Mouse (Mus musculus): ENCODE measurements around the gene Ankrd13b. TPM values are rescaled to one million over a fixed set of nuclear protein-coding genes. Genes with fewer than 3 reads are reported as not detected.

Gene Ankrd13b
- polyA plus RNA-seq, 1 experiment from 2014 or later = 30.0 TPM

GRCm38 (mm10) chr11:77516553-77517425 lies 27.3 kb upstream of the Ankrd13b start:
- ChIA-PET CTCF (interaction anchor here (1.3 kb wide), 2 partner anchors 11 to 23 kb away, joined by 3 read pairs; no protein-coding TSS in a partner anchor), POLR2A (no interaction called here)
- no peak for ATAC-seq
- no peak for DNase-seq (ENCODE audit: low read depth, low spot score)
- TF ChIP-seq CTCF (IDR thresholded peaks at IDR 0.05) = no peak
- H3K27me3 ChIP-seq = peaks cover 4% of the 10 kb centered on the region
- in situ Hi-C loops (cut with MboI; ENCODE audit: low pct_unique_long_range_greater_than_20kb) = loop anchor here (25.0 kb wide), 1 partner anchor 296 kb away; no protein-coding TSS in a partner anchor

DNA sequence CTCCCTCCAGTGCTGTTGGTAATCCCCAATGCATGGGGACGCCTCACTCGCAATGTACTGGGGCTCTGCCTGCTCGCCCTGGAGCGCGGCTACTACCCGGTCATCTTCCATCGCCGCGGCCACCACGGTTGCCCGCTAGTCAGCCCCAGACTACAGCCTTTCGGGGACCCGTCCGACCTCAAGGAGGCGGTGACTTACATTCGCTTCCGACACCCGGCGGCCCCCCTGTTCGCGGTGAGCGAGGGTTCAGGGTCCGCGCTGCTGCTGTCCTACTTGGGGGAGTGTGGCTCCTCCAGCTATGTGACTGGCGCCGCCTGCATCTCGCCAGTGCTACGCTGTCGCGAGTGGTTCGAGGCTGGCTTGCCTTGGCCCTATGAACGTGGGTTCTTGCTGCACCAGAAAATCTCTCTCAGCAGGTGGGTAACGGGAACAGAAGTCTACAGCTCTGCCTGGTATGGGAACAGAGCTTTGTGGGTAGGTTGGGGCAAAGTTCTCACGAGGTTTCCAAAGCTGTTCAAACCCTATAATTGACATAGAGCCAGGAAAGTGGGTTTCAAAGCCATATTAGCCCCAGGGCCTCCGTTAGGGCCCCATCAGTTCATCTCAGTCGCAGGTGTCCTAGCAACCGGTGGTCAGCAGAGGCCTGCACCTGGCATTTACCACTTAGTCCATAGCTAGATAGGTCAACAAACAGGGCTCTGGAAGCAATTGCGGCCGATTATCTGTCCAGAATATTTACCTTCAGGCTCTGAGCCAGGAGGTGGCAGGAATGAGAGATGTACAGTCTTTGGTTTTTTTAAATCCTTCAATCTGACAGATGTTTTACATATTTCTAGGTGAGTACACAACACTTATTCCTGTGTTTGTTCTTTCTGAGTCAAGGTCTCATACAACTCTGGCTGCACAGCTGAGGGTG lies 26.4 kb upstream of the Ankrd13b start, which contains the start of gene Trp53i13:
Gene Trp53i13, minus strand, starts transcription at position 344 of the 916 bp plus-strand sequence.
- CTCF ChIA-PET = no interaction called here
- ATAC-seq = no peak
- peaks cover 4% of the 10 kb centered on the region for H3K27me3 ChIP-seq
- TF ChIP-seq CTCF (IDR thresholded peaks at IDR 0.05) = no peak
- no peak for DNase-seq (ENCODE audit: low read depth, low spot score)
- POLR2A ChIA-PET = no interaction called here
- in situ Hi-C loops (cut with MboI; ENCODE audit: low pct_unique_long_range_greater_than_20kb) = loop anchor here (25.0 kb wide), 1 partner anchor 296 kb away; no protein-coding TSS in a partner anchor

- ChIA-PET CTCF (no interaction called here), POLR2A (no interaction called here)
- in situ Hi-C loops (cut with MboI; ENCODE audit: low pct_unique_long_range_greater_than_20kb) = loop anchor here (5.0 to 25.0 kb wide), 2 partner anchors 97 to 297 kb away; no protein-coding TSS in a partner anchor
- peaks cover 4% of the 10 kb centered on the region for H3K27me3 ChIP-seq
- ATAC-seq (peak; percentile 29), DNase-seq (ENCODE audit: low read depth, low spot score) (no peak)
- TF ChIP-seq CTCF (IDR thresholded peaks at IDR 0.05) = no peak
Observed at GRCm38 (mm10) chr11:77514832-77515636, 25.6 kb upstream of the Ankrd13b start, which contains the start of gene Abhd15. Gene Abhd15 (plus strand): TSS chr11:77515121.

GRCm38 (mm10) chr11:77514281-77514831 lies 24.9 kb upstream of the Ankrd13b start:
- DNase-seq (ENCODE audit: low read depth, low spot score) (no peak), ATAC-seq (no peak)
- no peak for TF ChIP-seq CTCF (IDR thresholded peaks at IDR 0.05)
- H3K27me3 ChIP-seq = peaks cover 4% of the 10 kb centered on the region
- in situ Hi-C loops (cut with MboI; ENCODE audit: low pct_unique_long_range_greater_than_20kb) = loop anchor here (5.0 to 25.0 kb wide), 2 partner anchors 98 to 298 kb away; no protein-coding TSS in a partner anchor
- ChIA-PET POLR2A (interaction anchor here (0.6 kb wide), 1 partner anchor 93 kb away, joined by 3 read pairs; the partner anchor contains the start of gene Taok1), CTCF (no interaction called here)

- peaks cover 4% of the 10 kb centered on the region for H3K27me3 ChIP-seq
- no peak for DNase-seq (ENCODE audit: low read depth, low spot score)
- ChIA-PET POLR2A (interaction anchor here (0.6 to 1.6 kb wide), 2 partner anchors 26 to 94 kb away, joined by 3 read pairs; partner anchors contain the start of gene Taok1), CTCF (no interaction called here)
- TF ChIP-seq CTCF (IDR thresholded peaks at IDR 0.05) = no peak
- no peak for ATAC-seq
- in situ Hi-C loops (cut with MboI; ENCODE audit: low pct_unique_long_range_greater_than_20kb) = loop anchor here (5.0 to 25.0 kb wide), 2 partner anchors 99 to 299 kb away; no protein-coding TSS in a partner anchor
Observed at GRCm38 (mm10) chr11:77513811-77514170, 24.3 kb upstream of the Ankrd13b start.

- no peak for DNase-seq (ENCODE audit: low read depth, low spot score)
- no peak for TF ChIP-seq CTCF (IDR thresholded peaks at IDR 0.05)
- H3K27me3 ChIP-seq = peaks cover 4% of the 10 kb centered on the region
- in situ Hi-C loops (cut with MboI; ENCODE audit: low pct_unique_long_range_greater_than_20kb) = loop anchor here (5.0 to 25.0 kb wide), 2 partner anchors 99 to 299 kb away; no protein-coding TSS in a partner anchor
- peak; percentile 38 for ATAC-seq
- ChIA-PET CTCF (interaction anchor here (0.7 to 1.4 kb wide), 2 partner anchors 12 to 14 kb away, joined by 3 to 5 read pairs; no protein-coding TSS in a partner anchor), POLR2A (interaction anchor here (0.6 to 1.6 kb wide), 3 partner anchors 10 to 94 kb away, joined by 3 to 4 read pairs (median 3); partner anchors contain the start of gene Taok1)
Observed at GRCm38 (mm10) chr11:77512891-77513810, 23.7 kb upstream of the Ankrd13b start.

- ATAC-seq (no peak), DNase-seq (ENCODE audit: low read depth, low spot score) (no peak)
- ChIA-PET POLR2A (no interaction called here), CTCF (interaction anchor here (0.9 to 2.4 kb wide), 3 partner anchors 11 to 119 kb away, joined by 4 to 12 read pairs (median 4); no protein-coding TSS in a partner anchor)
- in situ Hi-C loops (cut with MboI; ENCODE audit: low pct_unique_long_range_greater_than_20kb) = loop anchor here (5.0 to 25.0 kb wide), 2 partner anchors 101 to 301 kb away; no protein-coding TSS in a partner anchor
- H3K27me3 ChIP-seq = peaks cover 4% of the 10 kb centered on the region
- no peak for TF ChIP-seq CTCF (IDR thresholded peaks at IDR 0.05)
Observed at GRCm38 (mm10) chr11:77511336-77511735, 21.9 kb upstream of the Ankrd13b start.

Data from Patski (cell line).